Comparison of ENCODE assay signal across 17 mouse cellular contexts in genomic region chr3:90550421-90550790, GRCm38 (mm10). TPM values are rescaled to one million over a fixed set of nuclear protein-coding genes. Genes with fewer than 3 reads are reported as not detected.
"Had no signal": no experiment of that assay in that cellular context is flagged by ENCODE, and none has a peak within 500 bp of the region (broad histone marks: within the 10 kb centered on the region; RNA-seq: fewer than 3 reads in every experiment).

No protein-coding gene starts in this region.

- H3K27me3 ChIP-seq: limb, embryonic 15.5 days; neural tube, embryonic 12.5 days had no signal

- DNase-seq: kidney, adult 18-20 months; lung, postnatal 10 days; lung, postnatal 4 days; midbrain, embryonic 14.5 days; thymus, adult 2 months; thymus, postnatal 25 days had no signal

- H3K4me3 ChIP-seq: left cerebral cortex, adult 2 months; limb, embryonic 15.5 days; liver, embryonic 12.5 days; midbrain, embryonic 10.5 days; neural tube, embryonic 12.5 days had no signal

- H3K9ac ChIP-seq: limb, embryonic 15.5 days; liver, embryonic 12.5 days; lung, embryonic 14.5 days; neural tube, embryonic 12.5 days had no signal

- H3K9me3 ChIP-seq: limb, embryonic 15.5 days; liver, embryonic 12.5 days; midbrain, embryonic 10.5 days; neural tube, embryonic 12.5 days had no signal

- H3K36me3 ChIP-seq: limb, embryonic 15.5 days; liver, embryonic 12.5 days; midbrain, embryonic 10.5 days; neural tube, embryonic 12.5 days had no signal

- H3K4me1 ChIP-seq: liver, embryonic 12.5 days; neural tube, embryonic 12.5 days had no signal

- ATAC-seq: liver, embryonic 12.5 days had no signal

- H3K27ac ChIP-seq: left cerebral cortex, adult 2 months; limb, embryonic 15.5 days; liver, embryonic 12.5 days; midbrain, embryonic 10.5 days; neural tube, embryonic 12.5 days had no signal

- H3K4me2 ChIP-seq: limb, embryonic 15.5 days; liver, embryonic 12.5 days; lung, embryonic 14.5 days; neural tube, embryonic 12.5 days had no signal

RNA-seq across cellular contexts. Expression of gene S100a3, which starts 10.0 kb away (rescaled TPM):
- total RNA-seq: megakaryocyte, adult 5-6 weeks had no signal
- polyA plus RNA-seq: kidney, embryonic 14.5 days; liver, embryonic 16.5 days; midbrain, embryonic 10.5 days; midbrain, embryonic 14.5 days; neural tube, embryonic 12.5 days; testis, adult 2 months had no signal

RNA-seq across cellular contexts. Expression of gene S100a16, which starts 13.4 kb away (rescaled TPM):
- total RNA-seq: megakaryocyte, adult 5-6 weeks; neutrophil, adult 5-6 weeks had no signal

RNA-seq across cellular contexts. Expression of gene S100a14, which starts 23.8 kb away (rescaled TPM):
- total RNA-seq: megakaryocyte, adult 5-6 weeks had no signal
- polyA plus RNA-seq: liver, embryonic 12.5 days; liver, embryonic 16.5 days; midbrain, embryonic 10.5 days; midbrain, embryonic 14.5 days; neural tube, embryonic 12.5 days; testis, adult 2 months had no signal
